Mouse (Mus musculus) forebrain, embryonic 14.5 days (tissue): ENCODE measurements around the gene Cux2. TPM values are rescaled to one million over a fixed set of nuclear protein-coding genes. Genes with fewer than 3 reads are reported as not detected.
A peak's percentile ranks its signal among the peaks of the same experiment; 100 is the strongest.

Experiments
- ATAC-seq: fragments of 200-750 bp; cut with Nextera tagmentation; 2 replicates; pipeline ENCODE4 v1.8.0; 2017; ENCODE audit warnings: mild to moderate bottlenecking, moderate library complexity
- DNase-seq: peaks from one replicate; pipeline ENCODE4 v3.0.0-alpha.2; 2015; ENCODE audit warnings: low spot score
- H3K27ac ChIP-seq: fragments of 300-500 bp; sonication (generic); 2 replicates; pipeline ENCODE4 v1.5.1; 2014; ENCODE audit warnings: low read depth, mild to moderate bottlenecking, control low read depth, low read length, moderate library complexity
- H3K27me3 ChIP-seq: fragments of 300-500 bp; sonication (generic); replicated peaks from 2 replicates; pipeline ENCODE4 v1.6.1; 2014; ENCODE audit warnings: low read length, control low read depth, mixed read lengths; ENCODE audit not compliant: control insufficient read depth, insufficient read depth
- H3K36me3 ChIP-seq: fragments of 300-500 bp; sonication (generic); 2 replicates; pipeline ENCODE4 v1.6.1; 2014; ENCODE audit warnings: low read length, control low read depth; ENCODE audit not compliant: control insufficient read depth, insufficient read depth
- H3K4me1 ChIP-seq: fragments of 300-500 bp; sonication (generic); 2 replicates; pipeline ENCODE4 v1.6.1; 2014; ENCODE audit warnings: antibody characterized with exemption, low read length, control low read depth; ENCODE audit not compliant: control insufficient read depth, insufficient read depth
- H3K4me2 ChIP-seq: fragments of 300-500 bp; sonication (generic); 2 replicates; pipeline ENCODE4 v1.6.1; 2014; ENCODE audit warnings: mild to moderate bottlenecking, control low read depth, low read length
- H3K4me3 ChIP-seq: fragments of 300-500 bp; sonication (generic); 2 replicates; pipeline ENCODE4 v1.5.1; 2014; ENCODE audit warnings: low read depth, low read length, control low read depth
- H3K9ac ChIP-seq: fragments of 300-500 bp; sonication (generic); 2 replicates; pipeline ENCODE4 v1.6.1; 2014; ENCODE audit warnings: mild to moderate bottlenecking, low read length, control low read depth, moderate library complexity
- H3K9me3 ChIP-seq: fragments of 300-500 bp; sonication (generic); replicated peaks from 2 replicates; pipeline ENCODE4 v1.6.1; 2016; ENCODE audit warnings: low read length, control low read depth, mixed read lengths; ENCODE audit not compliant: control insufficient read depth
- WGBS: fragments of 180-500 bp; shearing (Covaris S2); extraction: QIAGEN DNeasy Blood & Tissue Kit; methylation state at CpG from one replicate; pipeline ENCODE4 v1.1.7; 2014; 5-methylcytosine and 5-hydroxymethylcytosine counted together
- polyA plus RNA-seq: library from polyadenylated mRNA; unstranded; fragments of >200 nt; fragmentation: Nextera tagmentation; extraction: Ambion mirVana; gene quantifications from 2 replicates; pipeline ENCODE4 v1.2.1, GENCODE M21; 2014

The Cux2 gene
- polyA plus RNA-seq, 1 experiment from 2014 or later: 16.7 TPM

GRCm38 (mm10) chr5:121846322-121846721, 203.6 kb downstream of the Cux2 start:
- no peak overlapping the region for H3K9ac ChIP-seq
- H3K27me3 ChIP-seq: peaks cover 14% of the 10 kb centered on the region
- no peak for ATAC-seq
- H3K27ac ChIP-seq: no peak overlapping the region
- no peaks in the 10 kb centered on the region for H3K9me3 ChIP-seq
- H3K4me3 ChIP-seq: no peak overlapping the region
- no peak overlapping the region for H3K4me2 ChIP-seq
- DNase-seq: no peak
- peaks cover 5% of the 10 kb centered on the region; the same call in 1 of the 2 replicates for H3K36me3 ChIP-seq
- H3K4me1 ChIP-seq: peaks cover 23% of the 10 kb centered on the region
- WGBS: 80% methylated on average over 11 of the region's 11 CpGs

GRCm38 (mm10) chr5:121845361-121845760, 204.5 kb downstream of the Cux2 start:
- DNase-seq: no peak
- H3K27me3 ChIP-seq: peaks cover 14% of the 10 kb centered on the region
- WGBS: 39% methylated on average over 4 of the region's 4 CpGs

GRCm38 (mm10) chr5:121843138-121843905, 206.6 kb downstream of the Cux2 start:
- no peaks in the 10 kb centered on the region for H3K36me3 ChIP-seq
- H3K9ac ChIP-seq: no peak overlapping the region
- no peaks in the 10 kb centered on the region for H3K9me3 ChIP-seq
- H3K4me3 ChIP-seq: peak overlapping the region; percentile 37
- peaks cover 17% of the 10 kb centered on the region for H3K4me1 ChIP-seq
- 15% methylated on average over 17 of the region's 17 CpGs for WGBS
- H3K4me2 ChIP-seq: peak overlapping the region; percentile 80
- peaks cover 27% of the 10 kb centered on the region for H3K27me3 ChIP-seq
- no peak overlapping the region for H3K27ac ChIP-seq
- DNase-seq: peak; percentile 49
- ATAC-seq: 0 out of 2 replicates have a peak, but pooled peaks have one; percentile 19

More at GRCm38 (mm10) chr5:121845361-121845760, 204.5 kb downstream of the Cux2 start:
- no peak for ATAC-seq
- Histone ChIP-seq H3K4me2 (no peak overlapping the region), H3K36me3 (no peaks in the 10 kb centered on the region), H3K27ac (no peak overlapping the region), H3K9ac (no peak overlapping the region; the same call in 1 of the 2 replicates), H3K4me1 (peaks cover 19% of the 10 kb centered on the region), H3K9me3 (no peaks in the 10 kb centered on the region), H3K4me3 (no peak overlapping the region)

GRCm38 (mm10) chr5:121842665-121843118, 207.2 kb downstream of the Cux2 start:
- ATAC-seq: peak; percentile 84
- under 1% methylated on average over 33 of the region's 33 CpGs for WGBS
- Histone ChIP-seq H3K27me3 (peaks cover 33% of the 10 kb centered on the region), H3K27ac (no peak overlapping the region), H3K4me1 (peaks cover 18% of the 10 kb centered on the region), H3K9ac (peak overlapping the region; percentile 62), H3K4me2 (peak overlapping the region; percentile 80), H3K36me3 (no peaks in the 10 kb centered on the region), H3K4me3 (peak overlapping the region; percentile 37), H3K9me3 (no peaks in the 10 kb centered on the region)
- peak; percentile 79 for DNase-seq

- no peak for ATAC-seq
- Histone ChIP-seq H3K4me2 (peak overlapping the region; percentile 80; the same call in 1 of the 2 replicates), H3K27ac (no peak overlapping the region), H3K9me3 (no peaks in the 10 kb centered on the region), H3K36me3 (no peaks in the 10 kb centered on the region), H3K9ac (no peak overlapping the region), H3K4me3 (peak overlapping the region; percentile 37; the same call in 1 of the 2 replicates), H3K4me1 (peaks cover 25% of the 10 kb centered on the region), H3K27me3 (peaks cover 40% of the 10 kb centered on the region)
- 51% methylated on average over 10 of the region's 10 CpGs for WGBS
- no peak for DNase-seq
Measured at GRCm38 (mm10) chr5:121841973-121842372, 207.9 kb downstream of the Cux2 start.

GRCm38 (mm10) chr5:121841516-121841915, 208.4 kb downstream of the Cux2 start:
- H3K9me3 ChIP-seq: no peaks in the 10 kb centered on the region
- no peak overlapping the region for H3K9ac ChIP-seq
- no peak for DNase-seq
- no peak overlapping the region for H3K27ac ChIP-seq
- WGBS: 92% methylated on average over 9 of the region's 9 CpGs
- no peak overlapping the region for H3K4me3 ChIP-seq
- H3K36me3 ChIP-seq: no peaks in the 10 kb centered on the region
- H3K4me2 ChIP-seq: no peak overlapping the region
- ATAC-seq: no peak
- H3K4me1 ChIP-seq: peaks cover 25% of the 10 kb centered on the region
- peaks cover 44% of the 10 kb centered on the region for H3K27me3 ChIP-seq

- Histone ChIP-seq H3K4me1 (peaks cover 35% of the 10 kb centered on the region), H3K4me2 (peak overlapping the region; percentile 84), H3K4me3 (peak overlapping the region; percentile 29), H3K36me3 (no peaks in the 10 kb centered on the region), H3K27me3 (peaks cover 40% of the 10 kb centered on the region), H3K27ac (no peak overlapping the region), H3K9ac (peak overlapping the region; percentile 41; the same call in 1 of the 2 replicates), H3K9me3 (no peaks in the 10 kb centered on the region)
- DNase-seq: no peak
- 35% methylated on average over 7 of the region's 7 CpGs for WGBS
- ATAC-seq: no peak
Measured at GRCm38 (mm10) chr5:121839128-121839473, 210.8 kb downstream of the Cux2 start.

- peaks cover 35% of the 10 kb centered on the region for H3K4me1 ChIP-seq
- DNase-seq (peak; percentile 58), ATAC-seq (no peak)
- peak overlapping the region; percentile 41; the same call in 1 of the 2 replicates for H3K9ac ChIP-seq
- H3K4me3 ChIP-seq: peak overlapping the region; percentile 29
- H3K36me3 ChIP-seq: no peaks in the 10 kb centered on the region
- peak overlapping the region; percentile 84 for H3K4me2 ChIP-seq
- H3K27me3 ChIP-seq: peaks cover 35% of the 10 kb centered on the region
- H3K9me3 ChIP-seq: no peaks in the 10 kb centered on the region
- under 1% methylated on average over 46 of the region's 46 CpGs for WGBS
- 0 out of 2 replicates have a peak overlapping the region, but pooled peaks have one; percentile 9 for H3K27ac ChIP-seq
Measured at GRCm38 (mm10) chr5:121838341-121839127, 211.4 kb downstream of the Cux2 start.
